Mouse (Mus musculus): Measurements from ENCODE around the gene Gys2.

GRCm38 (mm10) chr6:142381615-142382014 lies 91.3 kb downstream of the Gys2 start:
- no peak for TF ChIP-seq POLR2A (IDR thresholded peaks at IDR 0.05; ENCODE audit: borderline replicate concordance, control insufficient read depth, low read depth, low read length)
- TF ChIP-seq CTCF (IDR thresholded peaks at IDR 0.05; ENCODE audit: control insufficient read depth, insufficient read depth, low read length), result no peak

All from bone marrow, adult 2 months (tissue).